Mouse (Mus musculus) brain, embryonic 18.5 days (tissue): ENCODE results near the gene Eif4g3.

Source experiments
- DNase-seq: peaks from one replicate; pipeline ENCODE4 v3.0.0-alpha.2; 2012; ENCODE audit warnings: low read depth, low spot score

Gene Eif4g3

GRCm38 (mm10) chr4:138101795-138102194 lies 109.0 kb downstream of the Eif4g3 start:
- DNase-seq: no peak

DNA sequence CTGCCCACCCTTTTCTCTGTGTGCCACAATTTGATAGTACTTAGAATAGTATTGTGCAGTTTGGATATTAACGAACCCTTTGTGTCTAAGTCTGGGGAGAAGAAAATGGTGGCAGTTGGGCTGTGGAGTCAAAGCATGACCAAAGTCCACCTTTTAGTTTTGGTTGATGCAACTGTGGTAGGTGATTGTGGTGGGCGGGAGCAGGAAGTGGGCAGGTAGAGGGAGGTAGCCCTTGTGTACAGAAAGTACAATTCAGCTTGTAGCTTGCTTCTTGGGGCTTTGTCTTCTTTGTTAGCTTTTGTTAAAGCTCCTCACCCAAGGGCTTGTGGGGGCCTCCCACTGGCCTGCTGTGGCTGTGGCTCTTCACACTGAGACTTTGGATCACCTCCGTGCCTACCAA lies 109.6 kb downstream of the Eif4g3 start:
- no peak for DNase-seq

- no peak for DNase-seq
Measured at GRCm38 (mm10) chr4:138104967-138105366, 112.1 kb downstream of the Eif4g3 start.

GRCm38 (mm10) chr4:138107441-138108409 lies 114.9 kb downstream of the Eif4g3 start:
- DNase-seq: peak; percentile 60

GRCm38 (mm10) chr4:138108541-138108940 lies 115.7 kb downstream of the Eif4g3 start:
- no peak for DNase-seq

DNA sequence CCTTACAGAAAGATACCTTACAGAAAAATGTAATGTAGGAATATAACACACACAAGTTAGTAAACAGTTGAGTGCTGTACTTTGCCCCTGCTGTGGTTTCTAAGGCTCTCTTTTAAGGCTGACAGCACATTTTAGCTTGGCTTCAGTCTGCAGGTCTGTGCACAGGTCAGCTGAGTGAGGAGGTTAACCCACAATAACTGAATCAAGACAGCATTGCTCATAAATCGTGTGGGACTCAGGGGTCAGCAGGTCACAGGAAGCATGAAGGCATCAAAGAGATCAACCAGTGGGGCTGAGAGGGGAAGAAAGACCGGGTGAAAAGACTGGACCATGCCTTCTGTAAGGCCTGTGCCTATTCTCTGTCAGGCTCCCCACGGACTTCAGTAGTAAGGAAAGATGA lies 116.5 kb downstream of the Eif4g3 start:
- DNase-seq: no peak

- DNase-seq: no peak
Measured at GRCm38 (mm10) chr4:138111858-138112257, 119.0 kb downstream of the Eif4g3 start.

DNA sequence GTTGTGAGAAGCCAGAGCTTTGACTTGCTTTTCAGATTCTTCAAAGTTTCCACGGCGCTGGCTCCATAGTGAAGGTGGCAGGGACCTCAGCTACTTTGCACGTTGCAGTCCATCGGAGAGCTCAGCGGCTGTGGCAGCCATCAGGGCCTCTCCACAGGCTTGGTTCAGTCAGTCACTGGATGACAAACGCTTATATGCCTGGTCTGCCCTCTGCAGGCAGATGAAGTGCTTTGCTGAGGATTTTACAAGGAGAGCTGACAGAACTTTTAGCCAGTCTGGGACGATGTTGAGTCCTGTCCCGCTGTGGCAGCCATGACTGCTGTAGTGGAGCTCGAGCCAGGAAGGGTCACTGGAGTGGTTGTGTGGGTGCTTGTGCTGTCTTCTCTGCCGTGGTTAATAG lies 126.9 kb downstream of the Eif4g3 start:
- peak; percentile 20 for DNase-seq

DNA sequence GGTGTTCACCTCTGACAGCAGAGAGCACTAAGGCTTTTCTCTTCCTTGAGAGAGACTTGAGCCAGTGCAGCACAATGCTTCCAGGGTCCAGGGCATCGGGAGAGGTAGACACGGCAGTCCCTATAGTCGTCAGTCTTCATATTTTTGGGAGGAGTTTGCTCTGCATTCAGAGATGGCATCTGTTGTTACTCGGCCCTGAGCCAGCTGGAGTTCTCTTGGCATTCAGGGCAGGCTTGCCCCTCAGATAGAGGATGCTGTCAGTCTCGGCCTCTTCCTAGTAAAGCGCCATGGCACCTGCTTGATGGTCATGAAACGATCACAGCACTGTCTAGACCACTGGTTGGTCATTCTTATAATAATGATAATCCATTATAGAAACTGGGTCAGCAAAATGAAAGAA lies 131.2 kb downstream of the Eif4g3 start:
- no peak for DNase-seq

DNA sequence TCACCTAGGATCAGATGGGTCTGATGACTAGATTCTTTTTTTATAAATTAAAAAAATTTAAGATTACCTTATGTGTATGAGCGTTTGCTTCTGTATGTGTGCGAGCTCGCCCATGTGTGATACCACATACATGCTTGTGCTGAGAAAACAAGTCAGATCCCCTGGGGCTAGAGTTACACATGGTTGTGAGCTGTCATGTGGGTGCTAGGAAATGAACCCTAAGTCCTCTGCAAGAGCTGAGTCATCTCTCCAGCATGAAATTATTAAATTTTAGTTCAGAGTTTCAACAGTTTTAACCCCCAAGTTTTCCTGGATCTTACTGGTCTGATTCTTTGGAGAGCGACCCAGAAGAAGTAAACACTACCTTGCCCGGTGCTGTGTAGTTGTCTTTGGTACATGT lies 134.5 kb downstream of the Eif4g3 start:
- DNase-seq: no peak

- DNase-seq: no peak
Measured at GRCm38 (mm10) chr4:138127781-138128180, 135.0 kb downstream of the Eif4g3 start.

GRCm38 (mm10) chr4:138130149-138130548 lies 137.3 kb downstream of the Eif4g3 start:
- DNase-seq: no peak

- no peak for DNase-seq
Measured at GRCm38 (mm10) chr4:138131226-138131625, 138.4 kb downstream of the Eif4g3 start.

DNA sequence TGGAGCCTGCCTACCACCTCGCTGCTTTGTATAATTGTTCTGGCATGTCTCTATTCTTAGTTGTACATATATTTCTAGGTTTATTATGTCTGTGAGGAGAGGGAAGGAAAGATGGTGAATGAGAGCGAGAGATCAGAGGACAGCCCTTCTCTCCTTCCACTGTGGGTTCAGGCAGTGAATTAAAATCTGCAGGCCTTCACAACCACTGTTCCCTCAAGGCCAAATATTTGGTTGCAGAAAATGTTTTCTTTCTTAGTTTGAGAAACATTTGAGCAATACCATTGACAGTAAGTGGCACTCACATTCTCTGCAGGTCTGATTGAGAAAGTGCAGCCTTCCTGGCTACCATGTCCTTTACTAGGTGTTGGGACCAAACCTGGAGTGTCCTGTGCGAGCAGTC lies 138.9 kb downstream of the Eif4g3 start:
- no peak for DNase-seq

DNA sequence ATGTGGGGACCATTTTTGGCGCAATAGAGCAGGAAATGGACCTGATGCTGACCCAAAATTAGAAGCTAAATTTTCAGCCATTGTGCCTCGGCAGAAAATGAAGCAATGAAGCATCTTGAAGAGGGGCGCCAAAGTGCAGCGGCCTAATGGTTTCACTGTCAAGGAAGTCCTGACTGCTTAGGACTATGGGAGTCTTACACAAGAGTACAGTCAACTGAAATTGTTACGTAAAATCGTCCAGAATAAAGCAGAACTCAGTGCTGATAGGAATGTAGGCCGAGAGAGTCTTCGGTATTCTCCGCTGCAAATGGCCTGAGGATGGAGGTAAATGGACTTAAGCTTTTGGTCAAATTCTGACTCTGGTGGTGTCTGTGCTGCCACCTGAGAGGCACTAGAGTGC lies 140.5 kb downstream of the Eif4g3 start:
- DNase-seq: no peak

GRCm38 (mm10) chr4:138137336-138137735 lies 144.5 kb downstream of the Eif4g3 start:
- DNase-seq: no peak

GRCm38 (mm10) chr4:138137804-138138203 lies 145.0 kb downstream of the Eif4g3 start:
- DNase-seq: no peak

- DNase-seq: no peak
Measured at GRCm38 (mm10) chr4:138138219-138138618, 145.4 kb downstream of the Eif4g3 start.

GRCm38 (mm10) chr4:138141358-138141757 lies 148.5 kb downstream of the Eif4g3 start:
- no peak for DNase-seq

DNA sequence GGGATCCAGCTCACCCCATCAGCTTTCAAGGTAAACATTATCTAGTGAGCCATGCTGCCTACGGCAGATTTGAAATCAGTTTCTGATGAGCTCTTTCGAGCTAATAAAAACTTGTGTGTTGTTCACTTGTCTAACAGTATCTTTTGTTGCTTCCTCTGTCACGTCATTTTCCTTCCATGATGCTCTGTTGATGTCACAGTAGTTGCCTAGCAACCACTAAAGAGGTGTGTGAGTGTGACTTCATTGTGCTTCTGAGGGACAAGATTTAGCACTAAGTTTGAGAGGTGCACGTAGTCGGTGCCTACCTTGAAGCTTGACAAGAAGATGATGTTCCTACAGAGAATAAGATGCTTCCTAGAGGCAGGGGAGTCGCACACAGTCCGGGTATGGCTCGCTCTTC lies 154.4 kb downstream of the Eif4g3 start:
- DNase-seq: no peak

- no peak for DNase-seq
Measured at GRCm38 (mm10) chr4:138149977-138150376, 157.2 kb downstream of the Eif4g3 start.

GRCm38 (mm10) chr4:138151226-138151625 lies 158.4 kb downstream of the Eif4g3 start:
- DNase-seq: no peak

DNA sequence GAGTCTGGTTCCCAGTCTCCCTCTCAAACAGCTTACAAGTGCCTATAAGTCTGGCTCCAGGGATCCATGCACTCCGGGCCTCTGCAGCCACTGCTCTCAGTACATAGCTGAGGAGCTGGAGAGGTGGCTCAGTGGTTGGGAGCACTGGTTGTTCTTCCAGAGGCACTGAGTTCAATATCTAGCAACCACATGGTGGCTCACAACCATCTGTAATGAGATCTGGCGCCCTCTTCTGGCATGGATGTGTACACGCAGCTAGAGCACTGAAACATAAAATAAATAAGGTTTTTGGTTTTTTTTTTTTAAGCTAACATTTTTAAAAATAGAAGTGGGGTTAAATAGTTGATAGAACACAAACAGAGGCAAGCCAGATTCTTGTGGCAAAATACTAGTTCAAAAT lies 161.2 kb downstream of the Eif4g3 start:
- DNase-seq: no peak
